Mouse (Mus musculus): ENCODE results near the gene Haspin.

Gene Haspin

GRCm38 (mm10) chr11:73090826-73091225 lies 47.3 kb downstream of the Haspin start:
- DNase-seq (ENCODE audit: extremely low read depth, low read depth) = no peak

GRCm38 (mm10) chr11:73090283-73090682 lies 47.8 kb downstream of the Haspin start, which contains the start of gene Itgae:
Gene Itgae (plus strand): TSS chr11:73090583.
- no peak for DNase-seq (ENCODE audit: extremely low read depth, low read depth)

DNA sequence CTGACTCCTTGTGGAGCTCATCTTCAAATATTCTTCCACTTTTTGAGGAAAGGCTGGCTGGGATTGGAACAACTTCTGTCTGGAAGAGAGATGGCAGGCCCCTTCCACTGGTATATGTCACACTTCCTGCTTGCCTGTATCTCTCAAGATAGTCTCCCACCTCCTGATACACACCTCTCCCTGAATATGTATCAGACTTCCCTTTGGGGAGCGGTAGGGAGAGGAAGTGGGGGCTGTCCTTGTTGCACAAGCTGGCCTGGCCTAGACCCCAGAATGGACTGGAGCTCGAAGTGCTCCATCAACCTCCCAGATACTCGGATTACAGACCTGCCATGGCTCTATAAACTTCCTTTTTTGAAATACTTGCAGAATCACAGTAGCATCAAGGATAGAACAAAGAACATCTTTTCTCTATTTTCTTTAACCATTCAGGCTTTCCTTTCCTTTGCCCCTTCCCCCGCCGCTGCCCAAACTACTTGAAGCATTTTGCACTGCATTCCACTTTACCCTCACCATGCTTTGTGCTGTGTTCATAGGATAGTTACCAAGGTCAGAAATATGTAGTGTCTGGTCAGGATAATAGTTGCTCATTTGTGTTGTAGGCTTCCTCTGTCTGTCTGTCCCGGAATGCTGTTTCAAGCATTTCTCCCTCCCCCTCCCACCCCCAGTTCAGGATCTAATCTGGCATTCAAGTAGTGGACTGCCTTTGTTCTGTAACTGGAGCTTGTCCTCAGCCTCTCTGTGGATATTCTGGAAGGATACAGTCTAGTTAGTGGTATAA lies 50.2 kb downstream of the Haspin start:
- DNase-seq (ENCODE audit: extremely low read depth, low read depth) = no peak
